Mouse (Mus musculus) heart, adult 2 months (tissue): ENCODE data around the gene Ttc28. TPM values are rescaled to one million over a fixed set of nuclear protein-coding genes. Genes with fewer than 3 reads are reported as not detected.
A peak's percentile ranks its signal among the peaks of the same experiment; 100 is the strongest.

Experiments
- DNase-seq, 2 experiments: peaks; one replicate each; pipeline ENCODE4 v3.0.0; 2021
- H3K27ac ChIP-seq: fragments of 200-600 bp; 2 replicates; pipeline ENCODE4 v1.8.1; 2022
- H3K27me3 ChIP-seq: fragments of 200-500 bp; 2 replicates; pipeline ENCODE4 v1.6.1; 2012; ENCODE audit warnings: mild to moderate bottlenecking, low read length, inconsistent platforms, mixed read lengths; ENCODE audit not compliant: control insufficient read depth, insufficient read depth
- H3K36me3 ChIP-seq: fragments of 200-500 bp; 2 replicates; pipeline ENCODE4 v1.6.1; 2012; ENCODE audit warnings: low read length, inconsistent platforms; ENCODE audit not compliant: control insufficient read depth, insufficient read depth
- H3K4me1 ChIP-seq: fragments of 200-500 bp; 2 replicates; pipeline ENCODE4 v1.6.1; 2011; ENCODE audit warnings: low read length; ENCODE audit not compliant: control insufficient read depth, insufficient read depth
- H3K4me3 ChIP-seq: fragments of 200-600 bp; 2 replicates; pipeline ENCODE4 v1.8.1; 2022
- H3K79me2 ChIP-seq: fragments of 200-500 bp; replicated peaks from 2 replicates; pipeline ENCODE4 v1.6.1; 2012; ENCODE audit warnings: mild to moderate bottlenecking, inconsistent platforms, low read length, moderate library complexity, mixed read lengths; ENCODE audit not compliant: control insufficient read depth, insufficient read depth
- H3K9ac ChIP-seq: fragments of 200-500 bp; 2 replicates; pipeline ENCODE4 v1.6.1; 2012; ENCODE audit warnings: low read depth, mild to moderate bottlenecking, control low read depth, inconsistent platforms, low read length, mixed read lengths
- CTCF ChIP-seq: fragments of 200-600 bp; IDR thresholded peaks from 2 replicates; pipeline ENCODE4 v1.8.1; 2022; ENCODE audit warnings: antibody characterized with exemption, mild to moderate bottlenecking, moderate library complexity
- EP300 ChIP-seq: fragments of 200-500 bp; IDR thresholded peaks from 2 replicates; pipeline ENCODE4 v1.6.1; 2011; ENCODE audit warnings: low read depth, low read length, control low read depth; ENCODE audit not compliant: insufficient read depth
- POLR2A ChIP-seq: fragments of 200-500 bp; IDR thresholded peaks from 2 replicates; pipeline ENCODE4 v1.6.1; 2011; ENCODE audit warnings: mild to moderate bottlenecking, low read depth, low read length, control low read depth; ENCODE audit not compliant: insufficient read depth
- WGBS: fragments of 180-500 bp; shearing (Covaris S2); methylation state at CpG from one replicate; pipeline ENCODE4 v1.1.7; 2018; 5-methylcytosine and 5-hydroxymethylcytosine counted together
- intact Hi-C: fragments of 180-260 bp; cut with DNase I; formaldehyde crosslinking; loops from one replicate; pipeline ENCODE4 v1.15.1; 2025
- polyA plus RNA-seq: library from polyadenylated mRNA; depleted of rRNA; stranded (reverse); fragments of >200 nt; gene quantifications from 2 replicates; pipeline ENCODE4 v1.2.3, GENCODE M21; 2012
- total RNA-seq, 2 experiments: library from RNA; stranded (reverse); gene quantifications; 2 replicates each; pipeline ENCODE4 v1.2.3; 2021

The Ttc28 gene
- total and polyA plus RNA-seq, 3 experiments, result 7.2 to 15.0 (median 12.3) TPM

- 43% methylated on average over 14 of the region's 14 CpGs for WGBS
- H3K79me2 ChIP-seq, result peaks cover 11% of the 10 kb centered on the region
- H3K4me1 ChIP-seq, result peaks cover 13% of the 10 kb centered on the region
- H3K4me3 ChIP-seq, result peak overlapping the region; percentile 19; the same call in 1 of the 2 replicates
- H3K27me3 ChIP-seq, result no peaks in the 10 kb centered on the region
- intact Hi-C loops, result loop anchor here (2.0 kb wide), 1 partner anchor 40 kb away; no protein-coding TSS in a partner anchor
- H3K27ac ChIP-seq, result peak overlapping the region; percentile 73
- 0 out of 2 replicates have a peak, but pooled peaks have one; percentile 12 for TF ChIP-seq EP300
- no peak for TF ChIP-seq CTCF
- no peak for TF ChIP-seq POLR2A
- H3K36me3 ChIP-seq, result peaks cover 8% of the 10 kb centered on the region
- DNase-seq, result peak in 1 of 2 experiments; percentile 36
- peak overlapping the region; percentile 44; the same call in 1 of the 2 replicates for H3K9ac ChIP-seq
These were observed 126.9 kb downstream of the Ttc28 start for GRCm38 (mm10) chr5:111006272-111007135.

- intact Hi-C loops, result loop anchor here (2.0 kb wide), 1 partner anchor 40 kb away; no protein-coding TSS in a partner anchor
- Histone ChIP-seq H3K9ac (no peak overlapping the region; the same call in 1 of the 2 replicates), H3K36me3 (peaks cover 9% of the 10 kb centered on the region), H3K27me3 (no peaks in the 10 kb centered on the region), H3K79me2 (peaks cover 8% of the 10 kb centered on the region), H3K27ac (peak overlapping the region; percentile 73), H3K4me3 (no peak overlapping the region), H3K4me1 (peaks cover 13% of the 10 kb centered on the region)
- no peak for TF ChIP-seq EP300
- 59% methylated on average over 7 of the region's 7 CpGs for WGBS
- no peak for DNase-seq
These were observed 127.5 kb downstream of the Ttc28 start for GRCm38 (mm10) chr5:111007136-111007500.

- DNase-seq, result no peak
- Histone ChIP-seq H3K79me2 (peaks cover 2% of the 10 kb centered on the region), H3K27ac (no peak overlapping the region), H3K4me3 (no peak overlapping the region), H3K4me1 (peaks cover 14% of the 10 kb centered on the region), H3K9ac (no peak overlapping the region), H3K36me3 (peaks cover 9% of the 10 kb centered on the region), H3K27me3 (no peaks in the 10 kb centered on the region)
- TF ChIP-seq CTCF (no peak), POLR2A (no peak), EP300 (no peak)
- intact Hi-C loops, result loop anchor here (2.0 kb wide), 2 partner anchors 27 to 39 kb away; no protein-coding TSS in a partner anchor
- whole genome bisulfite sequencing, result 69% methylated on average over 8 of the region's 8 CpGs
These were observed 128.3 kb downstream of the Ttc28 start for GRCm38 (mm10) chr5:111007900-111008299.

GRCm38 (mm10) chr5:111008431-111008830 is 128.8 kb downstream of the Ttc28 start:
- Histone ChIP-seq H3K79me2 (peaks cover 1% of the 10 kb centered on the region; the same call in 1 of the 2 replicates), H3K4me1 (peaks cover 14% of the 10 kb centered on the region), H3K9ac (no peak overlapping the region), H3K4me3 (no peak overlapping the region), H3K36me3 (peaks cover 9% of the 10 kb centered on the region), H3K27ac (no peak overlapping the region), H3K27me3 (no peaks in the 10 kb centered on the region)
- no peak for TF ChIP-seq POLR2A
- intact Hi-C loops, result loop anchor here (2.0 kb wide), 1 partner anchor 28 kb away; no protein-coding TSS in a partner anchor
- DNase-seq, result no peak
- 92% methylated on average over 6 of the region's 6 CpGs for WGBS

GRCm38 (mm10) chr5:111011271-111011670 is 131.7 kb downstream of the Ttc28 start:
- WGBS, result 8% methylated on average over 8 of the region's 8 CpGs
- H3K9ac ChIP-seq, result no peak overlapping the region
- intact Hi-C loops, result no loop called here
- no peaks in the 10 kb centered on the region; the same call in 1 of the 2 replicates for H3K79me2 ChIP-seq
- TF ChIP-seq EP300 (no peak), CTCF (peak; percentile 59), POLR2A (no peak)
- H3K4me3 ChIP-seq, result no peak overlapping the region
- no peak for DNase-seq
- peak overlapping the region; percentile 43 for H3K27ac ChIP-seq
- peaks cover 14% of the 10 kb centered on the region for H3K4me1 ChIP-seq
- H3K36me3 ChIP-seq, result peaks cover 9% of the 10 kb centered on the region; the same call in 1 of the 2 replicates
- H3K27me3 ChIP-seq, result no peaks in the 10 kb centered on the region

GRCm38 (mm10) chr5:111012064-111012463 is 132.5 kb downstream of the Ttc28 start:
- no peak overlapping the region for H3K27ac ChIP-seq
- peaks cover 2% of the 10 kb centered on the region; the same call in 1 of the 2 replicates for H3K79me2 ChIP-seq
- no peak overlapping the region for H3K4me3 ChIP-seq
- 0 out of 2 replicates have a peak, but pooled peaks cover 2% of the 10 kb centered on the region for H3K36me3 ChIP-seq
- intact Hi-C loops, result no loop called here
- 78% methylated on average over 11 of the region's 11 CpGs for WGBS
- DNase-seq, result no peak
- H3K27me3 ChIP-seq, result no peaks in the 10 kb centered on the region
- H3K4me1 ChIP-seq, result peaks cover 9% of the 10 kb centered on the region
- no peak for TF ChIP-seq POLR2A
- TF ChIP-seq CTCF, result no peak
- no peak for TF ChIP-seq EP300
- H3K9ac ChIP-seq, result no peak overlapping the region
